Mouse (Mus musculus) embryonic fibroblast, embryonic 13.5 days (primary cell): ENCODE results near the gene Aifm1. TPM values are rescaled to one million over a fixed set of nuclear protein-coding genes. Genes with fewer than 3 reads are reported as not detected.

ENCODE experiments used
- H3K27ac ChIP-seq: 2 replicates; pipeline ENCODE4 v1.5.1; 2012; ENCODE audit warnings: low read length, control low read depth, inconsistent platforms; ENCODE audit not compliant: insufficient read depth
- H3K4me1 ChIP-seq: 2 replicates; pipeline ENCODE4 v1.6.1; 2011; ENCODE audit warnings: low read length; ENCODE audit not compliant: control insufficient read depth, insufficient read depth
- H3K4me3 ChIP-seq: 2 replicates; pipeline ENCODE4 v1.5.1; 2011; ENCODE audit warnings: mild to moderate bottlenecking, control low read depth, low read length; ENCODE audit not compliant: insufficient read depth
- CTCF ChIP-seq: IDR thresholded peaks from 2 replicates; pipeline ENCODE4 v1.5.1; 2011; ENCODE audit warnings: mild to moderate bottlenecking, control low read depth, low read length, moderate library complexity, borderline replicate concordance; ENCODE audit not compliant: insufficient read depth
- POLR2A ChIP-seq: IDR thresholded peaks from 2 replicates; pipeline ENCODE4 v1.6.1; 2011; ENCODE audit warnings: low read depth, mild to moderate bottlenecking, control low read depth, low read length, moderate library complexity
- polyA plus RNA-seq: library from polyadenylated mRNA; stranded (reverse); fragments of >200 nt; gene quantifications from 2 replicates; pipeline ENCODE4 v1.2.4, GENCODE M21; 2011; ENCODE audit warnings: low read depth; ENCODE audit not compliant: missing spikeins, insufficient read length

Gene Aifm1
- polyA plus RNA-seq, 1 experiment, result 32.0 TPM

DNA sequence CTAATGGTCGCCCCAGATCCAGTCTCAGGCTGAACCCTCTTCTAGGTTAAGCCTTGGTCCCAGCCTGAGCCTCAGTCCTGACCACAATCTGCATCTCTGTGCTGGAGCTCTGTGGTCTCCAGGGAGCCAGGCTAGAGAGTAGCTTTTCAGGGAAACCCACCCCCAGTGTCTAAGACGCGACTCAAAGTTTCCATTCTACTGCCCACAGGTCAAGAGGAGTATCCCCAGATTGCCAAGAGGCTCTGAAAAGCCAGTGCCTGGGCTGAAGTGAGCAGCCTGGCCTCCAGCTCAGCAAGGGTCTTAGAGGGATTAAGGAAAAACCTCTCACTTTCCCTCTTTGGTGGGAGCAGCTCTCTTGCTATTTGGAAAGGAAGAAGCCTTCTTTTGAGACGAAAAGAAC is 51.1 kb downstream of the Aifm1 start:
- Histone ChIP-seq H3K27ac (peak overlapping the region; percentile 64), H3K4me1 (peaks cover 2% of the 10 kb centered on the region; the same call in 1 of the 2 replicates), H3K4me3 (peak overlapping the region; percentile 27)
- TF ChIP-seq CTCF (no peak), POLR2A (no peak)

- TF ChIP-seq POLR2A, result no peak
- peaks cover 2% of the 10 kb centered on the region; the same call in 1 of the 2 replicates for H3K4me1 ChIP-seq
- H3K27ac ChIP-seq, result peak overlapping the region; percentile 66
- no peak overlapping the region for H3K4me3 ChIP-seq
Observed at GRCm38 (mm10) chrX:48461006-48461405, 52.4 kb downstream of the Aifm1 start.

DNA sequence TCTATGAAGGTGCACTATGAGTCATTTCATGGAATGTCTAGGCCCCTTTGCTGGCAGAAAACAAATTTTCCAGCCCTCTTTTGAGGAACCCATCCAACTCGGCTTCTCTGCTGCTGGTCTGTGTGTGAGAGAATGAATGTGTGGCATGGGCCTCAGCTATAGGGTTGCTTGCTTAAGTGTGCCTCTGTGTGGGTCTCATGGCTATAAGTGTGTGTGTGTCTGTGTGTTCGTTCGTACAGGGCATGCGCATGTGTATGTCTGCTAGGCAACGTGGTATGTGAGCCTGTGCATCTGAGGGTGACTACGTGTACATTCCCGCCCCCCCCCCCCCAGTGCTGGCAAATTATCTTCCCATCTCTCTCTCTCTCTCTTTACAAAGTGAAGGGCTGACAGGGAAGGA is 52.9 kb downstream of the Aifm1 start:
- Histone ChIP-seq H3K4me3 (no peak overlapping the region), H3K27ac (peak overlapping the region; percentile 77), H3K4me1 (peaks cover 2% of the 10 kb centered on the region; the same call in 1 of the 2 replicates)
- no peak for TF ChIP-seq CTCF
- TF ChIP-seq POLR2A, result no peak

- TF ChIP-seq POLR2A, result no peak
- no peak for TF ChIP-seq CTCF
- peak overlapping the region; percentile 19; the same call in 1 of the 2 replicates for H3K27ac ChIP-seq
- H3K4me1 ChIP-seq, result peaks cover 2% of the 10 kb centered on the region
- H3K4me3 ChIP-seq, result no peak overlapping the region
Observed at GRCm38 (mm10) chrX:48456956-48457355, 56.4 kb downstream of the Aifm1 start.

DNA sequence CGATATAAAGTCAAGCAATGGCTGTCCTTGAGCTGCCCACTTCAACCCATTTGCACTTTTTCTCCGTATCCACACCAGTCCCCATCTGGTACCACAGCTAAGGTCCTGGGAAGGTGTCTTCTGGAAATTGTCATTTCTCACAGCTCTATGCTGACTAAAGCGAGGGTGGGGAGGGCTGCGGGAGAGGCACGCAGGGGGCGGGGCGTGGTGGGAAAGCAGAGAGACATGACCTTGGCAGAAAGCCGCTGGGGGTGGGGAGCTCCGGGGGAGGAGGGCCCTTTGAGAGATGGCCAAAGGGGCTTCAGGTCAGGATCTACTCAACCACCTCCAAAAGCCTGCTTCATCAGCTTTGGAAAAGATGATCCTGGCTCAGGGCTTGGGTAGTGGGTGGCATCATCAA is 58.3 kb downstream of the Aifm1 start:
- Histone ChIP-seq H3K27ac (peak overlapping the region; percentile 65), H3K4me1 (peaks cover 7% of the 10 kb centered on the region; the same call in 1 of the 2 replicates), H3K4me3 (no peak overlapping the region)
- TF ChIP-seq POLR2A, result no peak
- TF ChIP-seq CTCF, result no peak

- peak overlapping the region; percentile 31 for H3K27ac ChIP-seq
- H3K4me1 ChIP-seq, result peaks cover 9% of the 10 kb centered on the region; the same call in 1 of the 2 replicates
- TF ChIP-seq CTCF (no peak), POLR2A (no peak)
- H3K4me3 ChIP-seq, result peak overlapping the region; percentile 28
Observed at GRCm38 (mm10) chrX:48454495-48454878, 58.9 kb downstream of the Aifm1 start.

DNA sequence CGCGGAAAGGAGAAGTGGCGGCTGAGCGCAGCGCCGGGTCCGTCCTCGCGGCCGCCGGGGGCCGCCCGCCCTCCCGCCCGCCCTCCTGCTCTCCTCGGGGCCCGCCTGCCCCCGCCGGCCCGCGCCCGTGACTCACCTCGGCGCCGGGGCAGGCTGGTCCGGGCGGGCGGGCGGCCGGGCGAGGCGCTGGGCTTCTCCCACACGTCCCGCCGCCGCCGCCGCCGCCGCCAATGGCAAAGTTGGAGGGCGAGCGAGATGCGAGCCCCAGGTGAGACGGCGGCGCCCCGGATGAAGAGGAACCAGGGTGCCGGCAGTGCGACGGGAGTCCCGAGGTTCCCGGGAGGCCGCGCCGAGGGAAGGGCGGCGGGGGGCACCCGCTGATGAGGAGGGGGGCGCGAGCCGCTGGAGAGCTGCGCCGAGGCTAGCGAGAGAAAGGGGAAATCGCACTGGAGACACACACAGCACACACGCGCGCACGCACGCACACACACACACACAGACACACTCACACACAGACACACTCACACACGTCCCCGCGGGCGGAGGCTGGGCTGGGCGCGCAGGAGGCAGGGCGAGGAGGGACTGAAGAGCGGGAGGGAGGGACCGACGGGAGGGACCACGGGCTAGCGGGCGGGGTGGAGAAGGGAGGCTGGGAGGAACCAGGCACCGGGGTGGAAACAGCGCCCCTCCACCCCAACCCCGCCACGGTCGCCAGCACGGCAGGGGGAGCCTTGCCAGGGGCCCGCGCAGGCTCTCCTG is 59.4 kb downstream of the Aifm1 start:
- Histone ChIP-seq H3K4me3 (peak overlapping the region; percentile 81), H3K4me1 (peaks cover 9% of the 10 kb centered on the region; the same call in 1 of the 2 replicates), H3K27ac (peak overlapping the region; percentile 75)
- TF ChIP-seq CTCF (no peak), POLR2A (peak; percentile 87)

GRCm38 (mm10) chrX:48452931-48453673 is 60.3 kb downstream of the Aifm1 start:
- no peak for TF ChIP-seq CTCF
- TF ChIP-seq POLR2A, result no peak
- Histone ChIP-seq H3K4me1 (peaks cover 9% of the 10 kb centered on the region; the same call in 1 of the 2 replicates), H3K4me3 (peak overlapping the region; percentile 81), H3K27ac (peak overlapping the region; percentile 75)

DNA sequence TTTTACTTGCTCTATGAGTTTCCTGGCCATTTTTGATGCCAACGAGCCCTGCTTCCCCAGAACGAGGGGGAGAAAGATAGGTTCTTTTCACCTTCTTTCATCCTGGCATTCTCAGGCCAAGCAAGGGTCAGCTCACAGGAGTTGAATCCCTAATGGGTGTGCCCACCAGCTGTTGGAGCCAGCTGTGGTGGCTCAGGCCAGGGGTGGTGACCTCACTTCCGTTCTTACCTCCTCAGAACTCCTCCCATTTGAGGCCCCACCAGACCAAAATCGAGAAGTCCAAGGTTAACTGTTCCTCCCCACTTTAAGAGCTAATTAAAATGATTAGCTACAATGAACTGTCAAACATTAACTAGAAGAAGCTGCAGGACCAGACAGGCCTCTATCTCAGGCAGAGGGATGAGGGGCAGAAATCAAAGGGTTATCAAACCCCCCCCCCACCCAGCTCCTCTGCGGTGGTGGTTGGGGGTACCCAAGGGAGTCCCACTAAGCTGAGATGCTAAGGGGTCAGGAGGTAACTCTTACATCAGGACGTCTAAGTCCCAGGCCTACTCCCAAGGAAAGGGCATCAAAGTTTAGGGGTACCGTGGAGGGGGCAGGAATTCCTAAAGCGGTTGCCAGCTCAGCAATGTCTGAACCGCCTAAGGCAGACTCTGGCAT is 61.0 kb downstream of the Aifm1 start:
- no peak for TF ChIP-seq CTCF
- TF ChIP-seq POLR2A, result no peak
- Histone ChIP-seq H3K4me3 (peak overlapping the region; percentile 81), H3K27ac (peak overlapping the region; percentile 75), H3K4me1 (peaks cover 9% of the 10 kb centered on the region; the same call in 1 of the 2 replicates)
